Mouse (Mus musculus) forelimb bud, embryonic 11.5 days (tissue): Measurements from ENCODE around the gene Sypl2.
A peak's percentile ranks its signal among the peaks of the same experiment; 100 is the strongest.
"Not testable (repeated sequence)": the region's sequence is repeated elsewhere in the genome, so short reads cannot be mapped to it uniquely, and the experiment has no call there.

ENCODE experiments used
- DNase-seq: peaks from one replicate; pipeline ENCODE4 v3.0.0-alpha.2; 2012; ENCODE audit warnings: low read depth, low spot score

Sypl2 gene

GRCm38 (mm10) chr3:108226558-108227350, at the start of gene Sypl2:
TSS of gene Sypl2 (minus strand) at chr3:108226648.
- DNase-seq = peak; percentile 43

DNA sequence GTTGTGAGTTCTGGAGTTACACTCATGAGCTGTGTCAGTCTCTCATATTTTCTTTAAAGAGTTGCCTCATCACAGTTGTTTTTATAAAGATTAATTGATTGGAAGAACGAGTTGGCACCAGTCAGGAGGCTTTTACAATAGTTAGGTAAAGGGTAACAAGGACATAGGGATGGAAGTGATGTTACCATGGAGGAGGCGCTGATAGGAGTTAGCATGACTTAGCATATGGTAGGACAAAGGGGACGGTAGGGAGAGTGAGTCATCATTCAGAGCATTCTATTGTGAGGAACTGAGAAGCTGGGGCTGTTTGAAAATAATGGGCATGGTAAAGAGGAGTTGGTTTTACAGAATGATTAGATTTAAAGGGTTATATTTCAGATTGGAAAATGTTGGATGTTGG, 32.9 kb upstream of the Sypl2 start:
- no peak for DNase-seq

GRCm38 (mm10) chr3:108257831-108258500, 31.5 kb upstream of the Sypl2 start:
- DNase-seq = no peak

- DNase-seq = peak; percentile 99
These were observed 30.5 kb upstream of the Sypl2 start, which contains the start of gene Psma5 for GRCm38 (mm10) chr3:108256719-108257637. TSS of gene Psma5 (plus strand) at chr3:108256926.

DNA sequence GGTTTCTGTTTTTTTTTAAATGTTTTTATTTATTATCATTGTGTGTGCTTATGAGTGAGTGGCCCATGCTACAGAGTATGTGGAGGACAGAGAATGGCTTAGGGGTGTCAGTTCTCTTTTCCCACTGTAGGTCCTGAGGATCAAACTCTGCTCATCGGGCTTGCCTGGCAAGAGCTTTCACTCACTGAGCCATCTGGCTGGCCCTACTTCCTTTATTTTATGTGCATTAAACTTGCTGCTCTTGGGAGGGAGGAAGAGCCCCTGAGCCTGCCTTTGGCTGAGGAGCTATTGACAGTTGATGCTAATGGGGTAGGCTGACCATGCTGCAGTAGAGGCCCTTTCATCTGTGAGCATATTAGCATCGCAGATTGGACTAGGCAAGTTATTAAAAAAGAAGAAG, 20.4 kb upstream of the Sypl2 start:
- DNase-seq = no peak

DNA sequence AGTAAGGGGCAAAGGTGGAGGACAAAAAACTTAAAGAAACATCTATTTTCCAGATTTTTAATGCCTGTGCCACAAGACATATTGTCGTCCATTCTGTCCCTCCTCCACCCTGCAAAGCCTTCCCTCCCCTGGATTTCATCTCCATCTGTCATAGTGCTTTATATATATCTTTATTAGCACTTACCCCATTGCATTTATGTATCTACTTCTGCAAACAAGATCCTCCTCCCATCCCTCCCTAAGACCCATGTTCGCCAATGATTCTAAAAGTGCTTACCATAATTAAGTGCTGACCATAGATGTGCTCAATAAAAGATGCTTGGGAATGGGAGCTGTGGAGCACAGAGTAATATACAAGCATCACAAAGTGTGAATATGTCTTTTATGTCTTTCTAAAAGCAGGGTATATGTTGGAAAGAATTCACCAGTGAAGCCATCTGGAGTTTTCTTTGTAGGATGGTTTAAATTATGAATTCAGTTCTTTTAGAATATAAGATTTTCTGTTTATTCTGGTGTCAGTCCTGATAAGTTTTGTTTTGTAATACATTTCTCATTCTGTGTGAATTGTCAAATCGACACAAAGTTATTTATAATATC, 14.9 kb upstream of the Sypl2 start:
- DNase-seq = no peak

GRCm38 (mm10) chr3:108237474-108238102, 11.1 kb upstream of the Sypl2 start:
- DNase-seq = not testable (repeated sequence)

DNA sequence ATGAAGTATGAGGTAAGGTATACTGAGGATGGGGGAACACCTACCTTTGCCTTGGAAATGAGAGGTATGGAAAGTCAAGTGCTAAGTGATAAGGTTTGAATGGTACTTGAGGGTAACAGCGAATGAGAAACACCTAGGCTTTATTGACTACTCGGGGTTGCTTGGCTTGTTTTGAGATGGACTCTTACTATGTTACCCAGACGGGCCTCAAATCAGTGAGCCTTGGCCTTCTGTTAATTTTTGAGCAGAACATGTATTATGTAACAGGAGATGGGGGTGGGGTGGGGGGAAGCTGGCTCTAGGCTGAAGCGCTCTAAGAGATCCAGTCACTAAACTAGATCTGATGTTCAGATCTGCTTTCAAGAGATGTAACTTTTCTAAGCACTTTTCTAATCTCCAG, 5.2 kb upstream of the Sypl2 start:
- no peak for DNase-seq

- DNase-seq = no peak
These were observed 1.1 kb upstream of the Sypl2 start for GRCm38 (mm10) chr3:108227521-108227920.

GRCm38 (mm10) chr3:108225711-108226557, 514 bp downstream of the Sypl2 start:
- DNase-seq = no peak

DNA sequence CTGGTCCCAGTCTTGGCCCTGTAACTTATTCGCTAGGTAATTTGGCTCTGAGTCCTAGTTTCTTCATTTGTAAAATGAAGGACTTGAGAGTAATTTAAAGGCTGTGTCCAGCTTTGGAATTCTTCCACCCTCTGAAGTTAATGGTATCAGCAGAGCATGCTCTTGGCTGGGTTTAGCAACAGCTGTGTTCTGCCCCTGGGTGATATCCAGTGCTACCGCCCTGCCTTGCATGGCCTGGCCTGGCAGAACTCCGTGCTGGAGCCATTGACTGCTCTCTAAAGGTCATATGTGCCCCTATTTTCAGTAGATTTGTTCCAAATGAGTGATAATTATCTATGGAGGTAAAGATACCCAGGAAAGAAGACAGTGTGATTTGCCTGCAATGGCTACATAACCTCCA, 5.8 kb downstream of the Sypl2 start:
- no peak for DNase-seq

GRCm38 (mm10) chr3:108214734-108215133, 11.7 kb downstream of the Sypl2 start:
- peak; percentile 65 for DNase-seq

GRCm38 (mm10) chr3:108212406-108212805, 14.0 kb downstream of the Sypl2 start:
- no peak for DNase-seq

DNA sequence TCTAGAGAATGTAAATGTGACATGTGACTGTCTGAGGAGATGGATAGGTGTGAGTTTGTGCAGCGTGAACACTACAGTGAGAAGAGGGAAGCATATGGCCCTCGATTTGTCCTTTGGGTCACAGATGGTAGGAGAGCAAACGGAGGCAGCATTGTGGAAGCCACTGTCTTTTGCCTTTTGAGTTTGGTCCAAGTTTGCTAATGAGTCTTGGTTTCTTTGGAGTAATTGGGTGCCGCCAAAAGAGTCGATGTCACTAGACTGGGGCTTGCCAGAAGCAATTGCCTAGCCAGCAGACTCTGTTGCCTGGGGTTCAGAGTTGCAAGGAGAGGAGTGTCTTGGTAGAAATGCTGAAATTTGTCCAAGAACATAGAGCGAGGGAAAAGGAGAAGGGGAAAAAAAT, 14.6 kb downstream of the Sypl2 start:
- DNase-seq = no peak

DNA sequence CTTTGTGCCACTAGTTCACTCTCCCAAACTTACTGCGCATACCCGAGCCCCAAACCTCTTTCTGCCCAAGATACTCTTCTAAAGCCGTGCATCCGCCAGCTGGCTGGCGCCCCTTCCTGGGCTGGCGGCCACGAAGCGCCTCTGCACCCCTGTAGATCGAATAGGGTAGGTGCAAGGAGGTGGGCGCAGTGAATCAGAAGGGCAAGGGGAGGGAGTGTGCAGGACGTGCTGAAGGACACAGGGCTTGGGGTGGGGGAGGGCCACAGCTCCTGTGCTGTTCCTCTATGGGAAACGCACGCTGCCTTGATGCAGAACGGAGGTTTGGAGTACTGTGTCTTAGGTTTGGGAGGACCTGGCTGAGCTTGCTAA, 15.7 kb downstream of the Sypl2 start, which contains the start of gene Atxn7l2:
Atxn7l2 (minus strand) TSS at position 164 of the 369 bp plus-strand sequence.
- no peak for DNase-seq

- DNase-seq = peak; percentile 98
These were observed 16.3 kb downstream of the Sypl2 start for GRCm38 (mm10) chr3:108209946-108210770.

- DNase-seq = no peak
These were observed 16.9 kb downstream of the Sypl2 start for GRCm38 (mm10) chr3:108209536-108209935.

DNA sequence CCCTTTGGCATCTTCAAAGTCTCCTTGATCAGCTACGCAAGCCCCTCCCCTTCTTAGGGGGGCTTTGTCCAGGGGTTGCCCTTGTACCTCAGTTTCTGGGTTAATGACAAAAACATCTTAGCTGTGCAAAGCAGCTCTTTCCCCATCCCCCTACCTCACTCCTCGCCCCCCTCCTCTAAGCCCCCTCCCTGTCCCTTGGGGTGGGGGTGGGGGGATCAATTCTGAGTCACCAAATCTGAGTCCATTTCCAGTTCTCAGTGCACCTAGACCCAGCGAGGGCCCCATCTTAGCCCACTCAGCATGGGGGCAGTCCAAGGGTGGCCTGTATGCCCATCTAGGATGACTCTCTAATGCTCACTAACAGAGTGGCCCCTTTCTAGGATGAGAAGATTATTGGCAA, 17.4 kb downstream of the Sypl2 start:
- DNase-seq = no peak

DNA sequence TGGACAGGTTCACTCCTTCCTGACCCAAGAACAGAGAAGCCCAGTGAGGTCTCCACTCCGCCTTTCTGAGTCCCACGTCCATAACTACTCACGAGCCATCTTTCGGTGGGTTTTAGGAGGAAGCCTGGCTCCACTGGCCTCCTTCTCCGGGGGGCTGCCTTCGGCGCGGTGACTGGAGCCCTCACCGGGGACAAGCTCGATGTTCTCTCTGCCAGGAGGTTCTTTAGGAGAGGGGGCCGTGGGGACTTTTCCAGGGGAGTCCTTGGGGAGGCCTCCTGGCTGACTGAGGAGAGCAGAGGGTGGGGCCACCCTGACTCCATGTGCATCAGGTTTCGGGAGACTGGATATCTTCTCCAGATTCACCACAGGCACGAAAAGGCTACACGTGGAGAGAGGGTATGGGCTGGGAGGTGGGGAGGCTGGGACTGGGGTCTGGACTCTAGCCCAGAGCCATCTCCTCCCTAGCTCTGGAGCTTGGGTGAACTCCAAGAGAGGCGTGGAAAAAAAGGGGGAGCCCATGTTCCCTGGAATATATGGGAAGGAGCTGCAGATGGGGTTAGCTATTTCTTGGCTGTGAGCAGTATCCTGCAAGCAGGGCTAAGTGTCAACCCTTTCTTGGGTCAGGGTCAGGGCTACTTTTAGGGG, 19.6 kb downstream of the Sypl2 start:
- no peak for DNase-seq
